Mouse (Mus musculus): ENCODE measurements around the gene Olfr1151.

DNA sequence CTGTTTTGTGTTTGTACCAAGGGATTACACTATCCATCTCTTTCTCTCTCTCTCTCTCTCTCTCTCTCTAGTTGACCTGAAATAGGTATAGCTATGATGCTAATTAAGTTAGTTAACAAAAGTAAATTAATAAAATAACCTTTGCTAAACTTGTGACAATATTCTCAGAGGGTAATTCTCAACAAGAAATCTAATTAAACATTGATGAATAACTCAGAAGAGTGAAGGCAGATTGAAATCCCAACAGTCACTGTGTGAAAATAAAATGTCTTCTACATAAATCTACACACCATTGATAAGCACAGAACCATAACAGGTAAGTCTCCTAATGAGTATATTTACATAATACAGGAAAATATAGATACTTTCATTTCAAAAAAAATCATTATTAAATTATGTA is 10.5 kb downstream of the Olfr1151 start, which contains the start of gene Olfr1152:
- no peak for TF ChIP-seq CTCF (conservative IDR thresholded peaks at IDR 0.05; ENCODE audit: low read length)
- TF ChIP-seq NANOG (IDR thresholded peaks at IDR 0.05; ENCODE audit: borderline replicate concordance, low read length), result no peak
- no peak for TF ChIP-seq POU5F1 (IDR thresholded peaks at IDR 0.05; ENCODE audit: borderline replicate concordance, low read length)

All from E14TG2a.4 (cell line).